Mouse (Mus musculus) cortical plate, adult 2 months (tissue): Measurements from ENCODE around the gene P4hb.

Experiments
- CTCF ChIP-seq: fragments of 200-500 bp; IDR thresholded peaks from 2 replicates; pipeline ENCODE4 v1.5.1; 2011; ENCODE audit warnings: mild to moderate bottlenecking, control low read depth, low read length; ENCODE audit not compliant: insufficient read depth; ENCODE audit errors: extremely low read depth
- POLR2A ChIP-seq: fragments of 200-500 bp; IDR thresholded peaks from 2 replicates; pipeline ENCODE4 v1.6.1; 2011; ENCODE audit warnings: mild to moderate bottlenecking, low read length, control low read depth; ENCODE audit not compliant: insufficient read depth; ENCODE audit errors: extremely low read depth

DNA sequence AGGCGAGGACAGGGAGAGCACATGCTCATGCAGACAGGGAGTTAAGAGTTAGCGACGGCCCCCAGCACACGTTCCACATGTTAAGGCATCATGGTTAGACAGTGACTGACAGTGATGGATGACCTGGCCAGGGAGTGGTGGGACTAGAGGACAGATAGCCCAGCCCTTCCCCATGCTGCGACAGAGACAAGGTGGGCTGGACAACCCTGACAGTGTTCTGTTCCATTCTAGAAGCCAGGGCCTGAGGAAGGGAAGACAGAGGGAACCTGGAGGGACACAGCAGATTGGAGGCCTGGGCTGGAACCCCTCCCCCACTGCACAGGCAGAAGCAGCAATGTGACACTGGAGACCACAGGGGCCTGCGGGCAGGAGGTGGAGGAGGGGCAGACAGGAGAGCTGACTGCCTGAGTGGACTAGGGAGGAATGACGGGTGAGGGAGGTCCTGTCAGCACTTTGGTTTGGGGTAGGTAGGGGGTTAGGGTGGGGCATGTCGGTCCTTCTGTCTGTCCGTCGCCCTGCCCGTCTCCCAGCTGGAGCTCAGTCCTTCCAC, 5.7 kb upstream of the P4hb start:
- TF ChIP-seq CTCF (no peak), POLR2A (0 out of 2 replicates have a peak, but pooled peaks have one; percentile 7)
